Mouse (Mus musculus): ENCODE measurements around the gene Ube2u.

Gene Ube2u

DNA sequence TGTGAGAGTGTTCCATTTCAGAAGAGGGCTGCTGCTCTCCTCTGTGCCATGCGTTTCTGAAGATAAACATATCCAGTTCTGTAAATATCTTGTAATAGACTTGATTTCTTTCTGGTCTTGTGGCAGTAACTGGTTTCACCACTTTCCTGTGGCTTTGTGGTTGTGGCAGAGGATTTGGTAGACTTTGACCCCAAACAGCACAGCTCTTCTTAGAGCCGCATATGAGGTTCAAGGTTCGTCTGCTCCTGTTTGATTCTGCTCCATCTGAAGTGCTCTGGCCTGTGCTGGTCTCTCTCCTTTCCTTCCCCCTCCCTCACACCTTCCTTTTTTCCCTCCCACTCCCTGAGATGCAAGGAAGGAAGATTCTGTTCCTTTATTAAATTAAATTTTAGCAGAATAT is 60.8 kb downstream of the Ube2u start:
- in situ Hi-C loops (cut with MseI, MboI), result loop anchor here (10.0 to 25.0 kb wide), 4 partner anchors 327 to 535 kb away; partner anchors contain the start of gene Ror1 (in 1 of the 2)

DNA sequence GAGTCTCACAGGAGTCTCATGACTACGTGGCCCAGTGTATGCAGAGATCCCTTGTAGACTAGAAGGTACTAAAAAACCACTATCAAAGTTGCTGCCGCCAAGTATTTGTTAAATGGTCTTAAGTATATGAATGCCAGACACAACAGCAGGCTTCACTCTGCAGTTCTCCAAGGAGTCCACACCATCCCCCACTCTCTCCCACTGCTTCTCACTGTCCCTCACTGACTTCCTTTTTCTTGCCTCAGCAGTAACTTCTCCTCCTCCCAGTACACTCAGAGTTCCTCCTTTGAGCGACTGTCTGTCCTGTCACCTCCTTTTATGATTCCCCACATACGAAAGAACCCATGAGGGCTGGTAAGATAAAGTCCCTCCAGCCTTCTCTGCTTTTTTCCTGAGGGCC is 69.3 kb downstream of the Ube2u start:
- in situ Hi-C loops (cut with MseI, MboI), result loop anchor here in 1 of 2 experiments (25.0 kb wide), 1 partner anchor 336 kb away; no protein-coding TSS in a partner anchor

DNA sequence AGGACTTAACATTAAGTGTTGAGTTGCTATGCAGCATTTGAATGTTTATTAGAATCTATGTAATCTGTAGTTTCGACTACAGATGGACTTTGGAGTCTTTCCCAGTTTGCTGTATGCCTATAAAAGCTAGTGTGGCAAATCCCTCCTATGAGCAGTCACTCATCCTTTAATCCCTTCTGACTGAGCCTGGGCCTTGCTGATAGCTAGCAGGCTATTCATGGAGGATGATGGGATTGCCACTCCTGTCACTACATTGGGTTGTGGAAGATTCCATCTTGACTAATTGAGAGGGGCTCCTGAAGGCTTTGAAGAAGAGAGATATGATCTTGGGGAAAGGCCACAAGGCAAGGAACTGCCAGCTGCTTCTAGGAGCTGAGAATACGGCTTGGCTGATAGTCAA is 74.6 kb downstream of the Ube2u start:
- in situ Hi-C loops (cut with MseI, MboI), result no loop called here

DNA sequence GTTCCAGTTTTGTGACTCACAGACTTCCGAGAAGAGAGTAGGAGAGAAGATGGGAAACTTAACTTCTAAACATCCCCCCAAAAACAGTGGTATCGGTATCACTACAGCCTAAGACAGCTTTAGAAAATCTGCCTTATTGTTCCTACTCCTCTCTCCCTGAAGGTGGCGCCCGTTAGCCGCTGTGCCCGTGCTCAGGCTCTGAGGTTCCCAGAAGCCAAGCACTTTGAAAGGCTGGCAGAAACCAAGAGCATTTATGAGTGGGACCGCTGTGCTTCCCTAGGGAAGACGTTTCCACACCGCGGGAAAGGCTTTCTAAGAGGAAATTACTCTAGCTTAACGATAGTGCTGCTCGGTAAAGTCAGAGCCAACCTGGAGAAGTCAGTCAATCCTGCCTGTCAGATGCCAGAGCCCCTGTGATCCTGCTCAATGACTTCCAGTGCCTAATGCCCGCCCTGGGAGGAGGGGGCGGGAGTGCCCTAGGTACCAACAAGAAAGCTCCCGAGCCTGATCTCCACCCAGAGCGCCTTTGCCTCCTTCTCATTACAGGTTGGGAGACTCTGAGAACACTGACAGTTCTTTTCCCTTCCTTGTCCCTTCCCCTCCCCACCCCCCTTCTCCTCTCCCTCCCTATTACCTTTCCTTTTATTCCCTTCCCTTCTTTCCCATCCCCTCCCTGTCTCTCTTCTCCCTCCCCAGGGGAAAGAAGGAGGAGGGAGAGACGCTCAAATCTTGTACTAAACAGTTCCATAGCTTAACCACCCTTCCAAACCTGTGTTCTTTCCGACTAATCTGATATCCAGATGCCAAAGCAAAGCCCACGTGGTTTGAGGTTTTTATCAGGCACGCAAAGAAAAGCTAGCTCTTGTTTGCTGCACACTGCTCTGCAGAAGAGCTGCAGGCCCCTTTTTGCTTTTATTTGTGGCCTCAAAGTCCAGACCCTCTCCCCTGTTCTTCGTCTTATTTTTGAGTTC is 109.9 kb downstream of the Ube2u start:
- in situ Hi-C loops (cut with MseI, MboI), result loop anchor here (10.0 to 25.0 kb wide), 4 partner anchors 136 to 549 kb away; no protein-coding TSS in a partner anchor

DNA sequence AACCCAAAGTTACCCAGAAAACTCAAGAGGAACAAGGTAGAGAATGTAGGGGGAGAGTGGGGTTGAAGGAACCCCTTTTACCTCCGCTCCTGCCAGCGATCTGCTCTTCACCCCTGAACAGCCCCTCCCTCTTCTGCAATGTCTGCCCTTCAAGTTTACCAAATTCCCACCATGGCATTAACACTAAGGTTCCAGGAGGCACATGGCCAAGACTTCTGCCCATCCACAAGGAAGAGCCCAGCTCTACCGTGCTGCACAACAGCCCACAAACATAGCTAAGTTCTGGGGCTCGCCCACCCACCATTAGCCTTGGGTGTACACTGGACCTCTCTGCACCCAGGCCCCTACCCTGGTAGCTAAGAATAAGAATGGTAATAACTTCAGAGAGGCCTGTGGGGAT is 117.1 kb downstream of the Ube2u start:
- in situ Hi-C loops (cut with MseI, MboI), result loop anchor here in 1 of 2 experiments (25.0 kb wide), 1 partner anchor 542 kb away; no protein-coding TSS in a partner anchor

DNA sequence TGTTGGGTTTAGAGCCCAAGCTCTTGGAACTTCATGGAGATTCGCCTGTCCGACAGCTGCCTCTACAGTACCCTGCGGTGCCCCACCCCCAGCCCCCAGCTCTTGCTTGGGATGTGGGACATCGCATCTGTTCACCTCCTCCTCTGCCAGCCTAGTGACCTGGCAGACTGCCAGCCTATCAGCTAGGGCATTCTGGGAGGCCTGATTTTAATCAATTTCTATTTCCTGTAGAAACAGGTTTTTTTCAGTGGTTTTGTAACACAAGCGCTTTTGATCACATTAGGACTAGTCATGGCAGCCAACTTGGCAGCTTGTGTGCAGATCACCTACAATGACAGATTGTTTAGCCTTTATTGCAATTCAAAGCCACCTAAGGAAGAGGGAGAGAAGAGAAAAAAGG is 118.0 kb downstream of the Ube2u start:
- in situ Hi-C loops (cut with MseI, MboI), result loop anchor here in 1 of 2 experiments (25.0 kb wide), 1 partner anchor 541 kb away; no protein-coding TSS in a partner anchor

DNA sequence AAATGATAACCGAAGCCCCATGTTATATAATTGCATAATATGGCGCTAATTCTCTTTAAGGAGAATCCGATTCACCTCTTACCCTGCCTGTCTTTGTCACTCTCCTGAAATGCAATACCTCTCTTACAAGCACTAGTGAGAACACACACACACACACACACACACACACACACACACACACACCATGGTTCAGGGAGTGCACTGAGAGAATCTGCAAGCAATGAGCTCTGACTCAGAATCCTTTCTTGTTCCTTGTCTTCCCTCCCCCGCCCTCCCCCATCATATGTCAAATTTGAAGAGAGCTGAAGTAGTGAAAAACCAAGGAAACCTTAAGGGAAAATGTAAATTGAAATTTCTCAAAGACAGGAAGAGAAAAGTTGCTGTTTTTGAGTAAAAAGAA is 118.4 kb downstream of the Ube2u start:
- in situ Hi-C loops (cut with MseI, MboI), result loop anchor here in 1 of 2 experiments (25.0 kb wide), 1 partner anchor 540 kb away; no protein-coding TSS in a partner anchor

Measured in mouse trophoblast stem cell (cell line).